Mouse (Mus musculus): Measurements from ENCODE around the gene Col1a1.

- TF ChIP-seq CTCF (IDR thresholded peaks at IDR 0.05; ENCODE audit: control insufficient read depth, insufficient read depth, low read length) (no peak), POLR2A (IDR thresholded peaks at IDR 0.05; ENCODE audit: borderline replicate concordance, control insufficient read depth, low read depth, low read length) (peak; percentile 14; the same call in 1 of the 2 replicates)
Observed at GRCm38 (mm10) chr11:94992754-94993606, 57.0 kb downstream of the Col1a1 start.

Measured in bone marrow, adult 2 months (tissue).